Mouse (Mus musculus): Measurements from ENCODE around the gene Srxn1. TPM values are rescaled to one million over a fixed set of nuclear protein-coding genes. Genes with fewer than 3 reads are reported as not detected.

The Srxn1 gene
- total and polyA plus RNA-seq, 3 experiments: 19.2 to 35.9 (median 23.9) TPM

DNA sequence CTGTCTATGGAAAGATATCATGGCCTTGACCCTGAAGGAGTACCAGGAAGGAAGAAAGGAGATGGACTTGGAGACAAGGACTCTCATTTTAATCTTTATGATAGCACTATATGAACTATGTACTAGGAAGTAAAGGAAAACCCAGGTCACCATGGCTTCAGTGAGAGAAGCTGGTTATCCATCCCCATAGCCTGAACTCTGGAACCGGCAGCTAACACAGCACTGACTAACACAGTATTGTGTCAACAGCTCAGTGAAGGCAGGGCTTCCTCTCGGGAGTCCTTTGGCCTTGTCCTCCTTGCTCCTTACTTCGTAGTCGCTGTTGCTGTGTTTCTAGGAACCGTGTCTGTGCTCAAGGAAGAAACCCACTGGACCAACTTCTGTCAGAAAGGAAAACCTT lies 4.1 kb downstream of the Srxn1 start:
- no peak overlapping the region for H3K27ac ChIP-seq
- no peak for TF ChIP-seq EP300 (IDR thresholded peaks at IDR 0.05; ENCODE audit: insufficient read depth, low read depth, low read length)
- TF ChIP-seq CTCF (IDR thresholded peaks at IDR 0.05): no peak
- TF ChIP-seq POLR2A (IDR thresholded peaks at IDR 0.05; ENCODE audit: insufficient read depth, low read depth, low read length): no peak
- H3K36me3 ChIP-seq (ENCODE audit: control insufficient read depth, insufficient read depth, low read length): no peaks in the 10 kb centered on the region
- DNase-seq: no peak
- peaks cover 12% of the 10 kb centered on the region for H3K4me1 ChIP-seq (ENCODE audit: control insufficient read depth, insufficient read depth, low read length)
- H3K9ac ChIP-seq (ENCODE audit: low read depth, low read length): no peak overlapping the region
- no peak overlapping the region for H3K4me3 ChIP-seq
- no peaks in the 10 kb centered on the region for H3K79me2 ChIP-seq (replicated peaks; ENCODE audit: control insufficient read depth, insufficient read depth, low read length)
- H3K27me3 ChIP-seq (ENCODE audit: control insufficient read depth, insufficient read depth, low read length): no peaks in the 10 kb centered on the region
- intact Hi-C loops (cut with DNase I): no loop called here
- 79% methylated on average over 5 of the region's 5 CpGs for WGBS

DNA sequence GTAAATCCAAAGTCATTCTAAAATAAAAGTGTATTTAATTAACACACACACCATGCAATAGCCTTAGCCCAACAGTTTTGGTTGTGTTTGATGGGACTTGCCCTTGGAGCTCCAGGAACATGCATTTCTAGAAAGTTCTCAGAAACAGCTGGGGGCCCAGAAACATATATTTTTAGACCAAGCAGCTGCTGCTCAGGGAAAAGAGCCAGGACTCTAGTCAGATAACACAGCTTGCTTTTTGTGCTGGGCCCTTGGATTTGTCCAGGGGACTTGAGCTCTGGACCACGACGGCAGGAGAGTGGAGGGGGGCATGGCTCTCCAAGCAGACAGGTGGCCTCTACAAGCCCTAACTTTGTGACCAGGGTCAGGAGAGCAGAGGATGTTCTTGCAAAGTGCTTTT lies 6.0 kb downstream of the Srxn1 start:
- peaks cover 7% of the 10 kb centered on the region for H3K4me1 ChIP-seq (ENCODE audit: control insufficient read depth, insufficient read depth, low read length)
- H3K27ac ChIP-seq: peak overlapping the region; percentile 10; the same call in 1 of the 2 replicates
- no peak for TF ChIP-seq CTCF (IDR thresholded peaks at IDR 0.05)
- TF ChIP-seq POLR2A (IDR thresholded peaks at IDR 0.05; ENCODE audit: insufficient read depth, low read depth, low read length): no peak
- TF ChIP-seq EP300 (IDR thresholded peaks at IDR 0.05; ENCODE audit: insufficient read depth, low read depth, low read length): no peak
- no peaks in the 10 kb centered on the region for H3K36me3 ChIP-seq (ENCODE audit: control insufficient read depth, insufficient read depth, low read length)
- no peaks in the 10 kb centered on the region for H3K79me2 ChIP-seq (replicated peaks; ENCODE audit: control insufficient read depth, insufficient read depth, low read length)
- no peak overlapping the region for H3K9ac ChIP-seq (ENCODE audit: low read depth, low read length)
- no peaks in the 10 kb centered on the region for H3K27me3 ChIP-seq (ENCODE audit: control insufficient read depth, insufficient read depth, low read length)
- 23% methylated on average over 2 of the region's 2 CpGs for WGBS
- H3K4me3 ChIP-seq: no peak overlapping the region
- intact Hi-C loops (cut with DNase I): loop anchor here (5.0 kb wide), 1 partner anchor 256 kb away; no protein-coding TSS in a partner anchor
- DNase-seq: no peak

DNA sequence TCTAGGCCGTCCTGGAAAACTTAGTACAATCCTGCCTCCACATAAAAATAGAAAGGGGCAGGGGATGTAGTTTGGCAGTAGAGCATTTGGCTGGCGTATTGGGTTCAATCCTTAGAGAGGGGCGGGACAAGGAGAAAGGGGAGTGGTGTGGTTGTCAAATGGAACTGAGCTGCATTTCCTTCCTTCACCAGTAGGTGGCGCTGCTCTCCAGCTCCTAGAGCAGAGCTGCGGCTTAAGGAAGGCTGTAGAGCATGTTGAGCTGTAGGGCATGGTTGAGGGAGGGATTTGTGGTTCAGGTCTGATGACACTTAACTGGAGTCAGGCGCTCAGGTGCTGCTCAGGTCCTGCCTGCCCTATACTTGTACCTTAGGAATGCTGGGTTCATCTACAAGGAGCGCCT lies 6.6 kb downstream of the Srxn1 start:
- Histone ChIP-seq H3K9ac (ENCODE audit: low read depth, low read length) (no peak overlapping the region), H3K36me3 (ENCODE audit: control insufficient read depth, insufficient read depth, low read length) (no peaks in the 10 kb centered on the region), H3K79me2 (replicated peaks; ENCODE audit: control insufficient read depth, insufficient read depth, low read length) (no peaks in the 10 kb centered on the region), H3K4me3 (no peak overlapping the region), H3K4me1 (ENCODE audit: control insufficient read depth, insufficient read depth, low read length) (peaks cover 4% of the 10 kb centered on the region), H3K27ac (peak overlapping the region; percentile 10; the same call in 1 of the 2 replicates), H3K27me3 (ENCODE audit: control insufficient read depth, insufficient read depth, low read length) (no peaks in the 10 kb centered on the region)
- intact Hi-C loops (cut with DNase I): loop anchor here (1.0 to 5.0 kb wide), 3 partner anchors 31 to 255 kb away; partner anchors contain the start of gene Tcf15
- 5% methylated on average over 7 of the region's 7 CpGs for WGBS
- TF ChIP-seq POLR2A (IDR thresholded peaks at IDR 0.05; ENCODE audit: insufficient read depth, low read depth, low read length) (no peak), CTCF (IDR thresholded peaks at IDR 0.05) (no peak), EP300 (IDR thresholded peaks at IDR 0.05; ENCODE audit: insufficient read depth, low read depth, low read length) (peak; percentile 97)
- peak; percentile 83 to 93 for DNase-seq

DNA sequence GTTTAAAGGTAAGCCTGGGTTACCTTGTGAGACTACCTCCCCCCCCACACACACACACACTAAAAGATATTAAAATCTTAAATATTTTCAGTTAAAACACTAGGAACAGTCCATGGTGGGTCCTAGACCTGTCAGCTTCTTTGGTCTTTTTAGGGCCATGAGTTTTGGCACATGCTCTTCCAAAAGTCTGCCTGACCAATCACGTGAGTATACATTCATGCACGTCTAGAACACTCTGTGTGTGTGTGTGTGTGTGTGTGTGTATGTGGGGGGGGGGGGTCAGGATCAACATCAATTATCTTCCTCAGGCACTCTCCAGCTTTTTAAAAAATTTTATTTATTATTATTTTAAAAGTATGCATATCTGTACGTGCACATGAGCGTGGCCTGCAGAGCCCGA lies 7.2 kb downstream of the Srxn1 start:
- H3K27me3 ChIP-seq (ENCODE audit: control insufficient read depth, insufficient read depth, low read length): no peaks in the 10 kb centered on the region
- H3K79me2 ChIP-seq (replicated peaks; ENCODE audit: control insufficient read depth, insufficient read depth, low read length): no peaks in the 10 kb centered on the region
- intact Hi-C loops (cut with DNase I): loop anchor here (1.0 to 5.0 kb wide), 3 partner anchors 30 to 255 kb away; partner anchors contain the start of gene Tcf15
- no peak overlapping the region for H3K4me3 ChIP-seq
- H3K9ac ChIP-seq (ENCODE audit: low read depth, low read length): no peak overlapping the region
- TF ChIP-seq EP300 (IDR thresholded peaks at IDR 0.05; ENCODE audit: insufficient read depth, low read depth, low read length) (no peak), POLR2A (IDR thresholded peaks at IDR 0.05; ENCODE audit: insufficient read depth, low read depth, low read length) (no peak), CTCF (IDR thresholded peaks at IDR 0.05) (no peak)
- H3K4me1 ChIP-seq (ENCODE audit: control insufficient read depth, insufficient read depth, low read length): peaks cover 4% of the 10 kb centered on the region
- no peak overlapping the region for H3K27ac ChIP-seq
- no peak for DNase-seq
- 89% methylated on average over 5 of the region's 5 CpGs for WGBS
- H3K36me3 ChIP-seq (ENCODE audit: control insufficient read depth, insufficient read depth, low read length): no peaks in the 10 kb centered on the region

DNA sequence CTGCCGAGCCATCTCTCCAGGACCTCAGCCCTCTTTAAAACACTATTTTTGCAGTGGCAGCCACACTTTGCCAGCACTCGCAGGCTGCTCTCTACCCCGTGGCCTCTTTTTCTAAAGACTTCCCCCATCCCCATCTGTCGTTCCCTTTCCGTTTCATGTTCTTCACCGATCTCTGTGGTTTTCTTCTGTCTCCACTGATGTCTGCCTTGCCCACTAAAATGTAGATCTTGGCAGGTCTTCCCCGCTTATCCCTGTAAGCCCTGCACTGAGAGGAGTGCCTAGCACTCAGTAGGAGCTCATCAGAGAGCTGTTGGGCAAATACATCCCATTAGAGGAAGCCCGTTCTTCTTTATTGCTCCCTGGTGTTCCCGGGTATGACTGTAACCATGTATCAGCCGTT lies 7.7 kb downstream of the Srxn1 start:
- H3K4me1 ChIP-seq (ENCODE audit: control insufficient read depth, insufficient read depth, low read length): peaks cover 4% of the 10 kb centered on the region
- DNase-seq: no peak
- H3K4me3 ChIP-seq: no peak overlapping the region
- no peaks in the 10 kb centered on the region for H3K27me3 ChIP-seq (ENCODE audit: control insufficient read depth, insufficient read depth, low read length)
- H3K9ac ChIP-seq (ENCODE audit: low read depth, low read length): no peak overlapping the region
- 77% methylated on average over 10 of the region's 10 CpGs for WGBS
- H3K27ac ChIP-seq: no peak overlapping the region
- H3K79me2 ChIP-seq (replicated peaks; ENCODE audit: control insufficient read depth, insufficient read depth, low read length): no peaks in the 10 kb centered on the region
- TF ChIP-seq EP300 (IDR thresholded peaks at IDR 0.05; ENCODE audit: insufficient read depth, low read depth, low read length): no peak
- no peak for TF ChIP-seq CTCF (IDR thresholded peaks at IDR 0.05)
- no peak for TF ChIP-seq POLR2A (IDR thresholded peaks at IDR 0.05; ENCODE audit: insufficient read depth, low read depth, low read length)
- no peaks in the 10 kb centered on the region for H3K36me3 ChIP-seq (ENCODE audit: control insufficient read depth, insufficient read depth, low read length)
- intact Hi-C loops (cut with DNase I): loop anchor here (1.0 to 5.0 kb wide), 3 partner anchors 30 to 254 kb away; partner anchors contain the start of gene Tcf15

DNA sequence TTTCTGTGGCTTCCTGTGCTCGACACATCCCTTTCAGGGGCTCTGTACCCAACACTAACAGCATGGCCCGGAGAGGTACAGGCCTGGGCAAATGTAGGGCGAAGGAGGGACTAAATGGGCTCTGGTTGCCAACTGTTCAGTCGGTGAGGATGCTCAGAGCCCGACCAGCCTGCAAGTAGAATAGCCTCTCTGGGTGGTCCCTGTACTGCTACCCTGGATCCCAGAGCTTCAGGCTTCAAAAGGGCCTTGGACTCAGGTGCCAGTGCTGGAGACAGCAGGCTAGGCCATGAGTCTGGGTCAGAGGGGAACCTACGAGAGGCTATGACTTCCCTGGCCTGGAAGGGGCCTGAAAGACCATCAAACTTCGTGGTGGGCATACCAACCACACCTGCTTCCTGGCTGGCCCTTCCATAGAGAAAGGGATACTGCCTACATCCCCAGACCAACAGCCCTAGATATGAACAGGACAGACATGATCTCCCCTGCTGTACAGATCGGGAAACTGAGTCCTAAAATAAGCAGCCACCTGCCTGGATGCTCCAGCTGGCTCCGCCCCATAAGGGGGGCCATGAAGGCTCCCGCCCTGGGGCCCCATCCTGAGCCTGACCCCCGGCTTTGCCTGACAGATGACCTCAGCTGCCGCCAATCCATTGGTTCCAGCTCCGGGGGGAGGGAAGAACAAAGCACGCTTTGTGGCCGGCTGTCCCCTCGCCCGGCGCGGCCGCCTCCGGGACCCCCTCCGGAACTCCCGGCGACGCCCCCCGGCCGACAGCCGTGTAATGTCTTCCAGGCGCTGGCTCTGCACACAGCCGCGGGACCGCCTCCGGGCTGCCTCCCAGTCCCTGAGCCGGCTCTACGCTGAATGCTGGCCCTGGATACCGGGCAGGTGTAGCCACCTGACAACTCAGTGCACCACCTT lies 9.0 kb downstream of the Srxn1 start:
- Histone ChIP-seq H3K36me3 (ENCODE audit: control insufficient read depth, insufficient read depth, low read length) (no peaks in the 10 kb centered on the region), H3K9ac (ENCODE audit: low read depth, low read length) (peak overlapping the region; percentile 18), H3K27me3 (ENCODE audit: control insufficient read depth, insufficient read depth, low read length) (no peaks in the 10 kb centered on the region), H3K4me1 (ENCODE audit: control insufficient read depth, insufficient read depth, low read length) (peaks cover 4% of the 10 kb centered on the region), H3K4me3 (no peak overlapping the region), H3K27ac (no peak overlapping the region), H3K79me2 (replicated peaks; ENCODE audit: control insufficient read depth, insufficient read depth, low read length) (no peaks in the 10 kb centered on the region)
- 23% methylated on average over 36 of the region's 36 CpGs for WGBS
- DNase-seq: no peak
- no peak for TF ChIP-seq EP300 (IDR thresholded peaks at IDR 0.05; ENCODE audit: insufficient read depth, low read depth, low read length)
- 0 out of 2 replicates have a peak, but pooled peaks have one; percentile 1 for TF ChIP-seq CTCF (IDR thresholded peaks at IDR 0.05)
- no peak for TF ChIP-seq POLR2A (IDR thresholded peaks at IDR 0.05; ENCODE audit: insufficient read depth, low read depth, low read length)
- intact Hi-C loops (cut with DNase I): loop anchor here (5.0 kb wide), 1 partner anchor 253 kb away; no protein-coding TSS in a partner anchor

All from heart, adult 2 months (tissue).